Mouse (Mus musculus): ENCODE results near the gene Gm10181.
A peak's percentile ranks its signal among the peaks of the same experiment; 100 is the strongest.
"Not testable (repeated sequence)": the region's sequence is repeated elsewhere in the genome, so short reads cannot be mapped to it uniquely, and the experiment has no call there.

The Gm10181 gene

DNA sequence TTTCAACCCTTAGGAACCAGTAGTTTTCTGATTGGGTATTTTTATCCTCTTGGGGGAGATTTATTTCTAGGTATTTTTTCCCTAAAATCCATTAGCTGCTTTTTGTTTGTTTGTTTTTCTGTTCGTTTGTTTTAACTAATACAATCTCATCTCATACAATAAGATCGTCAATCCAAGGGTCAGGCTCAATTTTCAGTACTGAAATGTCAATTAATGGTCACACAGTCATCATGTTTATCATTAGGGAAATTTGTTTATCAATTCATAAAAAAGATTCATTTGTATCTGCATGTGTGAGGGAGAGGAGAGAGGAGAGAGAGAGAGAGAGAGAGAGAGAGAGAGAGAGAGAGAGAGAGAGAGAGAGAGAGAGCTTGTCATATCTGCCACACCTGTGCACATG is at the start of gene Gm10181:
TSS of gene Gm10181 (plus strand) at position 301 of the 400 bp plus-strand sequence.
- DNase-seq = no peak

DNA sequence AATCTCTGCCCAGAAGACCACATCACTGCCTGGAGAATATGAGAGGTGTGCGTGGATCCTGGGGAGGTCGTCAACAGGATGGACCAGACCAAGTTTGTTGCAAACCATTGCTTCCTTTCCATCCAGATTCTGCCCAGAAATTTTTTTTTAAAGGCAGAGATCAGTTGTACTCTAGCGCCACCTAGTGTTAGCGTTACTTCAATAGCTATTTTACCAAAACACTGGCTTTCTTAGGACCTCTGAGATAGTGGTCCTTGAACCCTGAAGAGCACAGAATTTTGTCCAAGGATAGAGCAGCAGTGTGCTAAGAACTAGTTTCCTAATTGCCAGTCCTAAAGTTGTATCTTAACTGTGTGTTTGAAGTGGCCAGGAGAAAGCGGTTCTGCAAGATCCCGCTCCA is 47.6 kb upstream of the Gm10181 start:
- DNase-seq = peak in 1 of 2 experiments; percentile 40

DNA sequence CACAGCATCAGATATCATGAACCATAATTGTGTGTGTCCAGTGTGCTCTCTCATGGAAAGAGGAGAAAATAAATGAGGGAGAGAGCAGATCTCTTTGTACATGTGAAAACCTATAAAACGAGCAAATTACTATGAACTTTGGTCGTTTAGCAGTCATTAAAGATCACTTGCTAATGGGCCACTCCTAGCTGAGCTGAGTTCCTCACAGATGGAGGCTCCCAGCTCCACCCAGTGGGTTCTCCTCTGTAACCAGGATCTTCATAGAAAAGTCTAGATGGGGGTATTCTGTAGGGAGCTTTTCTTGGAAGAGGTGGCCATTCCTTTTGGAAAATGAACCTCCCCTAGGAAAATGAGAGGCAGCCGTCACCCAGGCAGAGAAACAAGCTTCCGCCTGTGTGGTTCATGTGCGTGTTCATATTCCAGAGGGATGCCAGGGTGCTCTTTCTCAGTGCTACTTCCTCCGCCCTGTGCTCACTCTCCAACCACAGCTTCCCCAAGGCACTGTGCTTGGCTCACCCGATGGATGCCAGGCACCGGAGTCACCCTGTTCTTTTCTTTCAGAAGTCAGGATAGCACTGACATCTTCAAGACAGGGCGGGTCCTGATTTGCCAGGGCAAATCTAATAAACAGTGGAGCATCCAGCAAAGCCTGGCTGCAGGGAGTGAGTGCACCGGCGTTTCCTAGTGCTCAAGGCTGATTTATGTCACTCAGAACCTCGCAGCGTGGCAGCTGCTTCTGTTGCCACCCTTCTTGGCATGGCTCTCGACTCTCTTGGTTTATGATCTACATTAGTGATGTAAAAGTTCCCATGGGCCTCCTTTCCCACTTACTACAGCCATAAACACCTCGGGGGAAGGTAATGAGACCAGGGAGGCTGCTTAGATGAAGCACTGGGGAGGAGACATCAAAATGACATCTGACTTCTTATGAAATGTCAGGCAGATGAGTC is 46.8 kb upstream of the Gm10181 start:
- DNase-seq = no peak

DNA sequence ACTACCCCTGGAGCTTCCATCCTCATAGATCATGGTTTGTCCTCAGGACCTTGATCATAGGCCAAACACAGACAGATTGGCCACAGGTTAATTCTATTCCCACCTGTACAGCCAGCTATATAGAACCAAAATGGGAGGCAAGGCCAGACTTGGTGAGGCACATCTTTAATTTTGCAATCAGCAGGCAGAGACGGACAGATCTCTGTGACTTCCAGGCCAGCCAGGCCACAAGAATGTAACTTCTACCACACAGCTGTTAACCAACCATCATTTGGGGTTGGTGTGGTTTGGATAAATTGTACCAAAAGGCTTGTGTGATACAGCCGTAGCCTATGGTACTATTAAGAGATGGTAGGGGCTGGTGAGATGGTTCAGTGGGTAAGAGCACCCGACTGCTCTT is 44.9 kb upstream of the Gm10181 start:
- DNase-seq = no peak

DNA sequence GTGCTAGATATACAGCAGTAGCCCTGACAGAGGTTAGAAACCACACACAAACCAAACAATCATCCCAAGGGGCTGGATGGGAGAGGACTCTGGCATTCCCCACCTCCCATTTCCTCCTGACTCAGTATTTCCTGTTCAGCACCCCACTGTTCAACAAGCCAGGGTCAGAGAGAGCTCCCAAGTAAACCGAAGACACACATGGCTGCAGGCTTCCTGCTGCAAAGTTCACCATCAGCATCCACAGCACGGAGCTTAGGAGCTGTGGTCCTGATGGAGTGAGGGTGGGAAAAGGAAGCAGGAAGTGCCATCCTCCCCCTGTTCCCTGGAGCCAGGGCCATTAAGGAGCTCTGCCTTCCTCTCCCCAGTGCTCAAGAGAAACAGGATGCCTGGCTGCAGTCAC is 40.9 kb upstream of the Gm10181 start:
- peak; percentile 15 to 43 for DNase-seq

DNA sequence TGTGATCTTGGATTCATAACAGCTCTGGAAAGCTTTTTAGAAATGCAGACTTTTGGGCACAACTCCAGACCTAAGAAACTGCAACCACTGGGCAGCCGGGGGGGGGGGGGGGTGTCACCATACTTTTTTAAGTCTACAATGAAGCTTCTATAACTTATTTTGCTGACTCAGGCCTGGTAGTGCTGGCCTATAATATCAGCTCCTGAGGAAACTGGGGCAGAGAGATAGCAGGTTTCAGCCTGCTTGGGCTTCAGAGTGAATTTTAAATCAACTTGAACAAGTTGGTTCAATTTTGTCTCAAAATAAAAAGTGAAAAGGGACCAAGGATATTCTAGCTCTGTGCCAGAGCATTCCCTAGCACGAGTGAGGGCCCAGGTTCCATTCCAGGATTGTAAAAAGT is 40.3 kb upstream of the Gm10181 start:
- DNase-seq = no peak

DNA sequence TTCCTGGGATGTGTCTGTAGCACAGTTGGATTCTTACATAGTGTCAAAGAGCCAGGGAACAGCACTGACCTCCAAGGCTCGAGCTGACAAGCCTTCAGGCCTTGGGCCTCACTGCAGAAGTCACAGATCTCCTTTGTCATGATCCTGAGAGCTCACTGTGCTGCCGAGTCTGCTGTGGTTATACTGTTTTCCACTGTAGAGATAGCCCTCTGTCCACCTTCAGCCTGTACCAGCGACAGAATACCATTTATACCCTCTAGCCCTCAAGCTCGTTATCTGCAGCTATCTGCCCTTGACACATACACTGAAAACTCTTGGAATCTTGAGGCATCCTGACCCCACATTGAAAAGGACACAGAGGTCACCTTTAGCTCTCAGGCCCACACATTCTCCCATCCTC is 37.3 kb upstream of the Gm10181 start:
- no peak for DNase-seq

DNA sequence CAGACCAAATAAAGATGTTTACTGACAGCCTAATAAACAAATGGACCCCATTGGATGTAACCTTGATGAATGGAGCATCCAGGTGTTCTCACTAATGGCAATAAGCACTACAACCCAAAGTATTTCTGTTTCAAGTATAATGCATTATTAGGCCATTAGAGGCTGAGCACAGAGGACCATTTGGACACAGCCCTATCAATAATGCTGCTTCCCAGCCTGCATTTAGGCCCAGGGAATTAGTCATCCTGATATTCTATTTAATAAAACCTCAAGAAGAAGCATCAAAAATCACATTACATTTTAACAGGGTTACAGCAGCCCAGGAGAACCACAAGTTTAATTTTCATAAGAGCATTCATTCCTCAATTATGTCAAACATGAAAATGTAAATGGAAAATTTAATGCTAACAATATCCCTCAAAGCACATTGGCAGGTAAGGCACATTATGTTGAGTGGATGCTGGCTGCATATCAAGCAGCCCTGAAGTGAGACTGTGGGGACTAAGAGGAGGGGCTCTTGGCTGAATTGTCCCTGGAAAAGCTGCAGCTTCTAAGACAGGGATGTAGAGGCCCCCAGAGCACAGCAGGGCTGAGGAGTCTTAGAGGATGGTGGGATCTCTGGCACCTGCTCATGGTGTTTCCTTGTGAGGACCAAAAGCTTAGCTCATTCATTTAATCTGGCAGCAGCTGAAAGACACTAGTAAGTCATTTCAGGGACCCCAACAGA is 33.4 kb upstream of the Gm10181 start:
- no peak for DNase-seq

DNA sequence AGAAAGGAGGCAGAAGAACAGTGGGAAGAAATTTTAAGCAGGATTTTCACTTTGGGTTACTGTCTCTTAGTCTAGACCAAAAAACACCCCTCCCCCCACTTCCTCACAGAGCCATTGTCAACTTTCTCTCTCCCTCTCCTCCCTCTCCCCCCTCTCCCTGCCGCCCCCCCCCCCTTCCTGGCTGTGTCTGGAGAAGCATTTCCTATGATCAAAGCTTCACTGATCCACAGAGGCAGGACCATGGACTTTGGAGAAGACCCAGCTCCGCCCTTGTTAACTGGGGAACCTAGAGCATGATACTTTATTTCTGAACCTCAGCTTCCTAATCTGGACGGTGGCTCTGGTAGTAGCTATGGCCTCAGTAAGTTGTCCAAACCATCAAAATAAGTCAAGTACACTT is 30.5 kb upstream of the Gm10181 start:
- DNase-seq = peak in 1 of 2 experiments; percentile 5

DNA sequence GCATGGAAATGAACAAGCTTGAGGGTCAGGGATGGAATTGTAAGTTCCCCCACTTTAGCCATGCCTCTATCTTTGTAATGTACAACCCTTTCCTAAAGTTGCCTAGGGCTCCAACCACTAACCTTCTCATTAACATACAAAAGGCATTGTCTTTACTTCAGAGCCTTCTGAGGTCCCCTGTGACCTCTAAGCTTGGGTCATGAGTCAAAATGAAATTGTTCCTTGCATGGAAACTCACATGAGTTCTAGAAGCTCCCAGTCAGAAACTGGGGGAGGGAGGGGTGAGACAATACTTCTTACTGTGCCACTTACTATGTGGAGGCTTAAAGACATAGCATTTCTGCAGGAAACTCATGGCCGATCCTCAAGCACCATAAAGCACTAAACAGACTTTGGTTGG is 16.6 kb upstream of the Gm10181 start:
- DNase-seq = no peak

DNA sequence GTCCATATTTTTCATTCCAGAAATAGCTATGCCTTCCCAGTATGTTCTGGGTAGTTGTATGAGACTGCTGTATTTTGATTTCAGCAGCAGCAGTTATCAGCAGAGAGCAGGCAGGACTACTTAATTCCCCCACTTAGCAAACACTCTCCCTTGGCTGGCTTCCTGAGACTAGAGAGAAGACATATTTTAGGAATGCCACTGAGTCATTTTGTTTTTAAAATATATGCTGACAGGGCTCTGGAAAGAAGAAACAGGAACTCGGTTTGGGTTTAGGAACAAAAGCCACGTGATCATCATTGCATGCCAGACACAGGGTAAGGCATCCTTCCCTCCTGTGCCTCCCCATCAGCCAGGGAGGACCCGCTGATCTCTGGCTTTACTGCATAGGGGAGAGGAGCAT is 13.2 kb upstream of the Gm10181 start:
- no peak for DNase-seq

DNA sequence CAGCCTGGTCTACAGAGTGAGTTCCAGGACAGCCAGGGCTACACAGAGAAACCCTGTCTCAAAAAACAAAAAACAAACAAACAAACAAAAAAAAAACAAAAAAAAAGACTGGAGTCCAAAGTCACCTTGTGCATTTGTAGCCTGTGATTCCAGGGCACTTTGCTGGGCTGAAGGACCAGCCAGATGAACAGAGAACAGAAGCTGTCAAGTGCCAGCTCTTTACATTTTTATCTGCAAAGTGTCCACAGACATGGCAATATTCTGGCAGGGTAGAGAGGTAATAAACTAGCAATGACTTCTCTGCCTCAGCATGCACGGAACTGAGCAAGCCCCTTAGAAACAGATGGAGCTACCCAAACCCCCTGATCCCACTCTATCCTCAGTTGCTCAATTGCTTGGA is 12.7 kb upstream of the Gm10181 start:
- no peak for DNase-seq

DNA sequence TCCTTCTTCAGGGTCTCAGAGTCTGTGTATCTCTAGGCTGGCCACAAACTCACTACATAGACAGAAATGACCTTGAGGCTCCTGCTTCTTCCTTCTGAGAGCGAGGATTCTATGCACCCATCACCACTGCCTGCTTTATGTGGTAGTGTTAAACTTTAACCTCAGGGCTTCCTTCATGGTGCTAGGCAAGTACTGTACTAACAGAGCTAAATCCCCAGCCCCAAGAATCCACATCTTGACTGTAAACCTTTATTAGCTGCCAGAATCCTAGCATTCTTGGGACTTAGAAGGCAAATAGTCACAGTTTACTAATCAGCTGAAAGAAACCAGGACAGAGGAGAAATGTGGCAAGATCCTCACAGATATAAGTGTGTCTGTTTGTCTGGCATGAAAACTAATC is 1.6 kb downstream of the Gm10181 start:
- no peak for DNase-seq

DNA sequence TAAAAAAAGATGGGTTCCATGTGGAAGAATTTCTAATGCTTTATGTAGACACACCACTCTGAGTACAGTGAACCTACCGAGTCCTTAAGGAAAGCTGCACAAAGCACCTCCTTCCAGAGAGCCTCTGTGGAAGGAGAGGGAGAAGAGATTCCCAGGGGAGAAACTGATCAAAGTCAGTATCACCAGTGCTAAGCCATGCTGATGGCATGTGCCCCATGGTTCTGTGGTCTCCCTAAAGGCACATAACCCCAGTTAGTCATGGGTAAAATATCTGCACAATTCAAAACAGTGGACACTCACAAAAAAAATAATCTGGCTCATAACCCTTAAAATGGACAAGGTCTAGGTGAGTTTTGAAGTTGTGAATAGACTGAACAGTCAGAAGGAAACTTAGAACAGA is 13.7 kb downstream of the Gm10181 start:
- no peak for DNase-seq

DNA sequence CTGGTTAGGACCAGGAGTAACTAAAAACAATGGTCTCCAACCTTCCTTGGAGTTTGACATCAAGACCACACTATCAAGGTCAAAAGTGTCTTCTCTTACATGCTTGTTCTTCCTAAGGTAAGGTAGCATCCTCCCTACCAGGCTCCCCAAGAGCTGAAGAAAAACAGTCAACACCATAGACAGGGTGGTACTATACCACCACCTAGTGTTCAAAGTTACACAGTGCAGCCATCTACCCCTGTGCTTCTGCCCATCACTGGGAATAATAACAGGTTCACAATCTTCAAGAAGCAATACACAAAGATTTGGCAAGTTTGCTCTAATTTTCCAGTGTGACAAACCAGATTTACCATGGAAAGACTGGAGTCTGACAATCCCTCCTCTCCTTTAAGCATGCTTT is 15.4 kb downstream of the Gm10181 start:
- peak in 1 of 2 experiments; percentile 41 for DNase-seq

DNA sequence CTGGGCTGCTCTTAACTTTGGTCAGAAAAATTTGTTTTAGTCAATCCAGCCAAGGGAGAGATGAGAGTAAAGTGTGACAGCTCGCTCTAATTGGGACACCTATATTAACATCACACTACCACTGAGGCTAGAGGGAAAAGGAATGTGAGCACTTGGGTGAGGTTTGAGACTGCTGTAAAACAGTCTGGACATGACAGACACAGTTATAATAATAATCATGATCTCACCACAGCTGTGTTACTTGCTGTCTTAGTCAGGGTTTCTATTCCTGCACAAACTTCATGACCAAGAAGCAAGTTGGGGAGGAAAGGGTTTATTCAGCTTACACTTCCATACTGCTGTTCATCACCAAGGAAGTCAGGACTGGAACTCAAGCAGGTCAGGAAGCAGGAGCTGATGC is 34.4 kb downstream of the Gm10181 start:
- DNase-seq = not testable (repeated sequence)

DNA sequence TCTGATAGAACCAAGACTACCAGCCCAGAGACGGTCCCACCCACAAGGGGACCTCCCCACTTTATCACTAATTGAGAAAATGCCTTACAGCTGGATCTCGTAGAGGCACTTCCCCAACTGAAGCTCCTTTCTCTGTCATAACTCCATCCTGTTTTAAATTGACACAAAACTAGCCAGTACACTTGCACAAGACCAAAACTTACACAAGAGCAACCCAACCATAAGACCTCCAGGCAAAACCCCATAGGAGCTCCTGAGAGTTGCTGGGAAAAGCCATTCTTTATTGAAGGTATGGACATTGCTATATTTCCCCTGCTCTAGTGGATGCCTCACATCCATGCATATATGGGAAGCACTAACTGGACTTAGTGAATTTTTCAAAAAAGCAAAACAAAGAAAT is 34.8 kb downstream of the Gm10181 start:
- no peak for DNase-seq

DNA sequence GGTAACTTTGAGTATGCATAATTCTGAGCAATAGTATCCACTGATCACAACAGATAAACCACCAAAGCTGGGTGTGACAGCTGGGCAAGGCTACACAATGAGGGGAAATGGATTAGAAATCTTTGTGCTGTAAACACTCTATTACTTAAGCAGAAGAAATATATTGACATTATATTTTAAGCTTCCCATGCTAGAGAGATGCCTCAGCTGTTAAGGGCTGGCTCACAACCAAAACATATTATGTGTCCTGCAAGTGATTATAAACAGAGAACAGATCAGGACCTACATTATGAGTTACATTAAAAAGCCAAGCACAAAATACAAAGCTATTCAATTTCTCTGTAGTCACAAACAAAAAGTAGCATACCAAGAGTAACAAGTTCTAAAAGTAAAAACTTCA is 43.0 kb downstream of the Gm10181 start:
- no peak for DNase-seq

DNA sequence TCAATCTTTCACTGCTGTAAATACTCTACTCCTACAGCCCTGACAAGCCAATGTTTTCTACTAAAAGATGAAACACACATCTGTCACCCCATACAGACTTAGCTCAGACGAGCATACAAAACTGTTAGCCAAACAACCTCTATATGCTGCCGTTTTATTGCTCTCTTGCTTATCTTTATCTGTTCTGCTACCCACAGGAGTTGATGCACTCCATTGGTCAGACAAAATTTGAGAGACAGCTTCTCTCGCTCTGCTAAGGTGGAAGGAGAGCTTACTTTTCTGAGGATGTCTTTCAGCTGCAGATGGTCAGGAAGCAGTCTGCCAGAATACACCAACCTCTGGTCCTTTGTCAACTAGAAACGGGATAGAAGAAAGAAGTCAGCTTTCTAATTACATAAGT is 43.7 kb downstream of the Gm10181 start:
- DNase-seq = no peak

DNA sequence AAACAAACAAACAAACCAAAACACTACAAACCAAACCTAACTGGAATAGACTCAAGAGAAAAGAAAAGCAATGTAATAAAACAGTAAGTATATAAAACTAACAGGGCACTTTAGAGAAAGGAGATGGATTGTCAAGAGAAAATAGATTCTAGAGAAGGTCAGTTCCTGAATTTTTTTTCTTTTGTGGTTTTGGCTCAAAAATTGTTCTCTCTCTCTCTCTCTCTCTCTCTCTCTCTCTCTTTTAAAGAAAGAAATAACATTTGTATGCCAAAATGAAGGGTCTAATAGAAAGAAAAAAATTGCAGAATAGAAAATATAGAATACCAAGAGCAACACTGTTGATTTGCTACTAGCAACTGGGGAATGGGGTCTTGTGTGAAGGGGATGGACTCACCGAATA is 49.7 kb downstream of the Gm10181 start:
- no peak for DNase-seq

All from lung, postnatal 4 days (tissue).